Mouse (Mus musculus) forebrain, embryonic 12.5 days (tissue): ENCODE measurements around the gene Endou. TPM values are rescaled to one million over a fixed set of nuclear protein-coding genes. Genes with fewer than 3 reads are reported as not detected.

ENCODE experiments used
- ATAC-seq: fragments of 200-750 bp; cut with Nextera tagmentation; 2 replicates; pipeline ENCODE4 v1.8.0; 2017; ENCODE audit warnings: moderate TSS enrichment; ENCODE audit not compliant: low FRiP score
- H3K27ac ChIP-seq: fragments of 300-500 bp; sonication (generic); 2 replicates; pipeline ENCODE4 v1.5.1; 2016; ENCODE audit warnings: mild to moderate bottlenecking
- H3K27me3 ChIP-seq: fragments of 300-500 bp; sonication (generic); 2 replicates; pipeline ENCODE4 v1.6.1; 2016; ENCODE audit warnings: mild to moderate bottlenecking
- H3K36me3 ChIP-seq: fragments of 300-500 bp; sonication (generic); replicated peaks from 2 replicates; pipeline ENCODE4 v1.6.1; 2016; ENCODE audit warnings: mild to moderate bottlenecking
- H3K4me1 ChIP-seq: fragments of 300-500 bp; sonication (generic); 2 replicates; pipeline ENCODE4 v1.6.1; 2016
- H3K4me2 ChIP-seq: fragments of 300-500 bp; sonication (generic); 2 replicates; pipeline ENCODE4 v1.6.1; 2016; ENCODE audit warnings: mild to moderate bottlenecking, moderate library complexity
- H3K4me3 ChIP-seq: fragments of 300-500 bp; sonication (generic); replicated peaks from 2 replicates; pipeline ENCODE4 v1.5.1; 2016; ENCODE audit warnings: mild to moderate bottlenecking
- H3K9ac ChIP-seq: fragments of 300-500 bp; sonication (generic); 2 replicates; pipeline ENCODE4 v1.6.1; 2016; ENCODE audit warnings: mild to moderate bottlenecking
- H3K9me3 ChIP-seq: fragments of 300-500 bp; sonication (generic); 2 replicates; pipeline ENCODE4 v1.6.1; 2016
- WGBS: fragments of 180-500 bp; shearing (Covaris S2); methylation state at CpG from one replicate; pipeline ENCODE4 v1.1.7; 2016; 5-methylcytosine and 5-hydroxymethylcytosine counted together
- polyA plus RNA-seq: library from polyadenylated mRNA; unstranded; fragments of >200 nt; fragmentation: Nextera tagmentation; extraction: Ambion mirVana; gene quantifications from 2 replicates; pipeline ENCODE4 v1.2.1, GENCODE M21; 2016

The Endou gene
- polyA plus RNA-seq, 1 experiment from 2014 or later = 0.33 TPM

GRCm38 (mm10) chr15:97766594-97767279 lies 35.6 kb upstream of the Endou start:
- Histone ChIP-seq H3K9ac (peak overlapping the region; percentile 14; the same call in 1 of the 2 replicates), H3K4me1 (peaks cover 35% of the 10 kb centered on the region), H3K36me3 (no peaks in the 10 kb centered on the region), H3K9me3 (no peaks in the 10 kb centered on the region), H3K4me2 (peak overlapping the region; percentile 95), H3K27me3 (peaks cover 81% of the 10 kb centered on the region), H3K4me3 (peak overlapping the region; percentile 47), H3K27ac (0 out of 2 replicates have a peak overlapping the region, but pooled peaks have one; percentile 8)
- ATAC-seq = peak; percentile 8; the same call in 1 of the 2 replicates
- 5% methylated on average over 23 of the region's 23 CpGs for WGBS

DNA sequence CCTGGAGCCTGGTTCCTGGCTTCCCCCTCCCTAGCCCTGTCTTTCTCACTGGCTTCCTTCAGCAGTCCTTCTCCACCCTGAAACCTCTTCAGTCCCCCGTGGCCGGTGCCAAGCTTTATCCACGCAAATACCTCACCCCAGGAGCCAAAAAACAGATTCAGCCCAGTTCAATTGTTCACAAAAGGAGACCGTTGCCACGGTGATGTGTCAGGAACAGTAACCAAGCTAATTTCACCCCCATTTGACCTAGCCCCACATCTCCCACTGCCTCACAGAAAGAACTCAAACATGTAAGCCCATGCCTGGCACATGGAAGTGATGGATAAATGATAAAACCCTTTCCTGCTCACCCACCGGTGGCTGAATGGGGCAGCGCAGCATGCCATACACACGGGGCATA lies 35.1 kb upstream of the Endou start:
- H3K9me3 ChIP-seq = no peaks in the 10 kb centered on the region
- peaks cover 81% of the 10 kb centered on the region for H3K27me3 ChIP-seq
- peak overlapping the region; percentile 47 for H3K4me3 ChIP-seq
- 0 out of 2 replicates have a peak overlapping the region, but pooled peaks have one; percentile 8 for H3K27ac ChIP-seq
- H3K4me2 ChIP-seq = peak overlapping the region; percentile 95
- H3K36me3 ChIP-seq = no peaks in the 10 kb centered on the region
- WGBS = 10% methylated on average over 8 of the region's 8 CpGs
- peaks cover 35% of the 10 kb centered on the region for H3K4me1 ChIP-seq
- ATAC-seq = no peak
- H3K9ac ChIP-seq = no peak overlapping the region

DNA sequence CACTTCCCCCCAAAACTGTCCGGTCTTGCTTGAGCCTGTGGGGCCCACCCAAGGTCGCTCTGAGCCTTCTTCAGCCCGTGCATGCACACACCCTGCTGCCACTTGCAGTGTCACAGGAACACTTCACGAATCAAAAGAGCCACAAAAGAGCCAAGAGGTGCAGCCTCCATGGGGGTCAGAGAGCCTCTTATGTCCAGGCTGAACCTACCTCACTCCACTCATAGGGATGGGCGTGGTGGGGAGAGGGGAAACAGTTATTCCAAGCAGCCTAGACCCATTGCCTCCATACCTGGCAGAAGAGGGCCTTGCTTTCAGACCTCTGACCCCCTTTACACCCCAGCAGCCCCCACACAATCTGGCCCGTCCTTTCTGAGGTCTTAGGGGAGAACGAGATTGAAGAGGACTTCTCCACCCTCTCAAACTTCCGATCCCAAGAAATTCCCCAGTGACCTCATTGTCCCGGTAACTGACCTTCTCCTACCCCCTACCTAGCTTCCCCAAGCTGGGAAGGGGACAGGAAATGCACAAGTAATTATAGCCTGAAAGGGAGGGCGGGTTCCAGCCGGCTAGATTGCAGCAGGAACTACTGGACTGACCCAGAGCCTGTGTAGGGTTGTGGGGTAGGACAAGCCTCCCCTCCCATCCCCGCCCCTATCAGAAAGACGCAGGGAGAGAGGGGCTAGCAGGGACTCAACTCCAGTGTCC lies 34.1 kb upstream of the Endou start:
- Histone ChIP-seq H3K4me2 (peak overlapping the region; percentile 95; the same call in 1 of the 2 replicates), H3K27me3 (peaks cover 72% of the 10 kb centered on the region), H3K9ac (no peak overlapping the region), H3K9me3 (no peaks in the 10 kb centered on the region), H3K36me3 (no peaks in the 10 kb centered on the region), H3K4me1 (peaks cover 35% of the 10 kb centered on the region), H3K27ac (no peak overlapping the region), H3K4me3 (no peak overlapping the region)
- 35% methylated on average over 13 of the region's 13 CpGs for WGBS
- no peak for ATAC-seq

DNA sequence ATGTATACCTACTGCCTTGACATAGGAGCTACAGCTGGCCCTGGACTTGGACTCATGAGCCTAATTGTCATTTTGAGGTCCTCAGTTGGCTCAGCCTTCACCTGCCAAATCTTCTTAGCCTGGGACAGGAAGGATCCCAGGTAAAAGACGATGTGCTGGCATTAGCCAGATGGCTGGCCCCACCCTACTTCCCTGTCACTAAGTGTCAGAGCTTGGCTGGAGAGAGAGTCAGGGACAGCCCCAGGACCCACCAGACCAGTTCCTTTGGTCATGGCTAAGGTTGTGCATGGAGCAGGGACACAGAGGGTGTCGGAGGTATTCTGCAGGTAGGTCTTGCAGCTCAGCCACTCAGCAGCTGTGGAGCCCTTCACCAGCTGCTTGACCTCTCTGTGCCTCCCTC lies 33.4 kb upstream of the Endou start:
- H3K27me3 ChIP-seq = peaks cover 65% of the 10 kb centered on the region

DNA sequence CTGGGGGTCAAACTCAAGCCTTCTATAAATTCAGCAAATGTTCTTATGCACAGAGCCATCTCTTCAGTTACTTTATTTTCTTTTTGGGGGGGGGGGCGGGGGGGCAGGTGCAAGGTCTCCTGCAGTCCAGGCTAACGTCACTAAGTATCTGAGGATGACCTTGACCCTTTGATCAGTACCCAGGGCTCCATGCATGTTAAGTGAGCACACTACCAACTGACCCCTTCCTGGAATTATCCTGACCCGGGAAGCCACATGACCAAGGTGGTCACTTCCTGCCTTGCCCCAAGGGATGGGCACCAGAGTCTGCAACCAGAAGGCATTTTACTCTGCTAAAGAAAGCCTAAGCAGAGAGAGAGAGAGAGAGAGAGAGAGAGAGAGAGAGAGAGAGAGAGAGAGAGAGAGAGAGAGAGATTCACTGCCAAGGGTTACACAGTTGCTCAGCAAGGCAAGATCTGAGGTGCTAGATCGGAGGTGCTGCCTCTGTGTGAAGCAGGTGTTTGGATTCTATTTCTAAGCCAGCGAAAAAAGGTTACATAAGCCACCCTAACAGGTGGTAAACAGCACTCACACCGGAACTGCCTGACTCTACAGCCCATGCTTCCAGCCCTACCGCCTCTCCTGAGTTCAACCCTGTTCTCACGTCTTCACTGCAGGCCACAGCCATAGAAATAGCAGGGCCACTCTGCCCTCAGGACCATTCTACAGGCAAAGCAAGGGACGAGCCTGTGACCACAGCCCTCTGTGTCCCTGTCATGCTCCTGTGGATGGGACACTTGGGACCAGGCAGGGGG lies 32.3 kb upstream of the Endou start:
- H3K4me2 ChIP-seq = no peak overlapping the region
- H3K9ac ChIP-seq = no peak overlapping the region
- H3K36me3 ChIP-seq = no peaks in the 10 kb centered on the region
- no peak for ATAC-seq
- no peak overlapping the region for H3K27ac ChIP-seq
- H3K4me3 ChIP-seq = no peak overlapping the region
- H3K4me1 ChIP-seq = peaks cover 34% of the 10 kb centered on the region
- peaks cover 54% of the 10 kb centered on the region for H3K27me3 ChIP-seq
- WGBS = 67% methylated on average over 9 of the region's 9 CpGs
- H3K9me3 ChIP-seq = no peaks in the 10 kb centered on the region

More for the DNA sequence above, 33.4 kb upstream of the Endou start:
- 88% methylated on average over 2 of the region's 2 CpGs for WGBS
- H3K4me3 ChIP-seq = no peak overlapping the region
- no peaks in the 10 kb centered on the region for H3K9me3 ChIP-seq
- peaks cover 35% of the 10 kb centered on the region for H3K4me1 ChIP-seq
- no peak overlapping the region for H3K9ac ChIP-seq
- H3K27ac ChIP-seq = no peak overlapping the region
- no peak for ATAC-seq
- H3K36me3 ChIP-seq = no peaks in the 10 kb centered on the region
- H3K4me2 ChIP-seq = no peak overlapping the region

- Histone ChIP-seq H3K4me2 (no peak overlapping the region), H3K4me1 (peaks cover 27% of the 10 kb centered on the region), H3K27ac (no peak overlapping the region), H3K4me3 (no peak overlapping the region), H3K9ac (no peak overlapping the region), H3K9me3 (no peaks in the 10 kb centered on the region), H3K27me3 (peaks cover 47% of the 10 kb centered on the region), H3K36me3 (no peaks in the 10 kb centered on the region)
- WGBS = 73% methylated on average over 9 of the region's 9 CpGs
- no peak for ATAC-seq
These were observed 31.6 kb upstream of the Endou start for GRCm38 (mm10) chr15:97762733-97763132.

DNA sequence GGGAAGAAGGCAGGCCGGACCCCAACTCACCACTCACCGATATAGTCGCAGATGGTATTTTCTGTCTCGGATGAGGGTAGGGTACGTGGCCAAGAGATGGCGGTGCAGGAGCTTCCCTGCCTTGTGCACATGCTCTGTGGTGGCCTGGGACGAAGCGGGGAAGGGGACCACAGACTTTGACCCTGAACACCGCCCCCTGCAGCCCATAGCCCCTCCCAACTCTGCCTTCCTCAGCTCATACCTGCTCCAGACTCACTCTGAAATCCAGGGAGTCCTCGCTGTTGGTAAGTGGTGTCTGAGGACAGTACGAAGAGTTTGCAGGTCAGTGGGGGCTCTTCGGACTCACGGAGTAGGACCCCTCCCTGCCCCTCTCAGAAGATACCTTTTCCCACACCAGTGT lies 30.3 kb upstream of the Endou start:
- H3K4me1 ChIP-seq = peaks cover 14% of the 10 kb centered on the region
- H3K9ac ChIP-seq = no peak overlapping the region
- WGBS = 32% methylated on average over 13 of the region's 13 CpGs
- no peak overlapping the region for H3K4me2 ChIP-seq
- no peaks in the 10 kb centered on the region for H3K9me3 ChIP-seq
- no peak for ATAC-seq
- H3K27ac ChIP-seq = no peak overlapping the region
- H3K36me3 ChIP-seq = no peaks in the 10 kb centered on the region
- H3K4me3 ChIP-seq = no peak overlapping the region
- peaks cover 38% of the 10 kb centered on the region for H3K27me3 ChIP-seq

- no peak overlapping the region for H3K9ac ChIP-seq
- WGBS = 74% methylated on average over 5 of the region's 5 CpGs
- ATAC-seq = no peak
- H3K4me1 ChIP-seq = peaks cover 9% of the 10 kb centered on the region; the same call in 1 of the 2 replicates
- H3K27me3 ChIP-seq = peaks cover 33% of the 10 kb centered on the region
- no peak overlapping the region for H3K4me2 ChIP-seq
- no peak overlapping the region for H3K4me3 ChIP-seq
- H3K36me3 ChIP-seq = no peaks in the 10 kb centered on the region
- no peaks in the 10 kb centered on the region for H3K9me3 ChIP-seq
- no peak overlapping the region for H3K27ac ChIP-seq
These were observed 29.8 kb upstream of the Endou start for GRCm38 (mm10) chr15:97760952-97761351.

DNA sequence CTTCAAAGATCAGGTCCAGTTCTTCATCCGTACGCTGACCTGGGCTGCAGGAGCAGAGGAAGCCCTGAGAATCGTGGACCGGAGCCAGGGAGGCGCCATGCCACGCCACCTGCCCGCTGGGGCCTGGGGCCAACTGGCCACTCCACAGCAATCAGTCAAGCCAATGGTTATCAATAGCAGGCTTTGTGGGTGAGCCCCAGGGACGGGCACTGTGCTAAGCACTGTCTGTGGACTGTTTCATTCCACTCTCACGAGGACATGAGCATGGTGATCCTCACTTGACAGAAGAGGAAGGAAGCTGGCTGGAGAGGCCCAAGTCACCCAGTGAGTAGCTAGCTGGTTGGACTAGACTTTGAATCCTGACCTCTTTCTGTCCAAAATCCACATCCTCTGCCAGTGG lies 28.9 kb upstream of the Endou start:
- Histone ChIP-seq H3K9me3 (no peaks in the 10 kb centered on the region), H3K4me2 (no peak overlapping the region), H3K27ac (no peak overlapping the region), H3K4me3 (no peak overlapping the region), H3K27me3 (peaks cover 32% of the 10 kb centered on the region), H3K9ac (no peak overlapping the region), H3K4me1 (0 out of 2 replicates have a peak, but pooled peaks cover 3% of the 10 kb centered on the region), H3K36me3 (no peaks in the 10 kb centered on the region)
- no peak for ATAC-seq
- WGBS = 90% methylated on average over 9 of the region's 9 CpGs

- Histone ChIP-seq H3K4me1 (peaks cover 8% of the 10 kb centered on the region), H3K4me2 (no peak overlapping the region), H3K27me3 (peaks cover 12% of the 10 kb centered on the region; the same call in 1 of the 2 replicates), H3K27ac (no peak overlapping the region), H3K4me3 (no peak overlapping the region), H3K9me3 (no peaks in the 10 kb centered on the region), H3K9ac (no peak overlapping the region), H3K36me3 (no peaks in the 10 kb centered on the region)
- WGBS = 48% methylated on average over 8 of the region's 8 CpGs
- no peak for ATAC-seq
These were observed 24.2 kb upstream of the Endou start for GRCm38 (mm10) chr15:97755361-97755760.

DNA sequence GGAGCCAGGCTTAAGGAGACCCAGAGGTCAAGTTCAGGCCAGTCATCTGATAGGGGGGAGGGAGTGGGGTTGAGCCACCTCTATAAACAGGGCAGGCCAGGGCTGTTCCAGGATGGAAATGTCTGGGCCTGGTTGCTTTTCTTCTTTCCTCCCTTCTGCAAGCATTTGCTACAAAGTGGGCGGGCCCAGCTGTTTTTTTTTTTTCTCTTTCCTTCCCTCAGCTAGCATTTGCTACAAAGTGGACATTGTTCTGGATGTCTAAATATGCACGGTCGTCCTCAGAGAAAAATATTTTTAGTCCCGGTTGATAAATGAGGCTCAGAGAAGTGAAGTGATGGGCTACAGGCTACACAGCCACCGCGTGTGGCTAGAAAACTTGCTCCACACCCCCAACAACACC lies 23.3 kb upstream of the Endou start:
- Histone ChIP-seq H3K36me3 (no peaks in the 10 kb centered on the region), H3K27me3 (peaks cover 12% of the 10 kb centered on the region; the same call in 1 of the 2 replicates), H3K4me3 (no peak overlapping the region), H3K9ac (no peak overlapping the region), H3K4me2 (no peak overlapping the region), H3K4me1 (peaks cover 13% of the 10 kb centered on the region), H3K27ac (no peak overlapping the region), H3K9me3 (no peaks in the 10 kb centered on the region)
- WGBS = 59% methylated on average over 6 of the region's 6 CpGs
- ATAC-seq = no peak

- 95% methylated on average over 5 of the region's 5 CpGs for WGBS
- H3K4me3 ChIP-seq = no peak overlapping the region
- H3K9ac ChIP-seq = no peak overlapping the region
- no peak overlapping the region for H3K27ac ChIP-seq
- ATAC-seq = no peak
- H3K9me3 ChIP-seq = no peaks in the 10 kb centered on the region
- H3K36me3 ChIP-seq = no peaks in the 10 kb centered on the region
- H3K4me1 ChIP-seq = peaks cover 21% of the 10 kb centered on the region
- no peak overlapping the region for H3K4me2 ChIP-seq
- H3K27me3 ChIP-seq = peaks cover 12% of the 10 kb centered on the region; the same call in 1 of the 2 replicates
These were observed 21.4 kb upstream of the Endou start for GRCm38 (mm10) chr15:97752491-97752890.
